Mouse (Mus musculus): ENCODE measurements at regions not wholly inside any gene's neighbourhood (a gene's known extent, or its start where the extent isn't known, plus 50 kb on each side); places are given as distances from the start of the nearest gene placed in this dataset.

- TF ChIP-seq MAFK (IDR thresholded peaks at IDR 0.05; ENCODE audit: insufficient read depth, low read depth, low read length) (no peak), ZC3H11A (IDR thresholded peaks at IDR 0.05; ENCODE audit: borderline replicate concordance, low read depth, low read length) (no peak), ZNF384 (IDR thresholded peaks at IDR 0.05; ENCODE audit: low read depth, low read length) (no peak), CHD2 (IDR thresholded peaks at IDR 0.05; ENCODE audit: low read depth, low read length) (no peak)
Observed at GRCm38 (mm10) chr1:35814207-35814606, 254.0 kb upstream of the Hs6st1 start.
